Mouse (Mus musculus) brown adipose tissue, adult 24 weeks (tissue): ENCODE data around the gene Fam160a1. TPM values are rescaled to one million over a fixed set of nuclear protein-coding genes. Genes with fewer than 3 reads are reported as not detected.

Experiments used
- H3K27ac ChIP-seq: fragments of 200-500 bp; replicated peaks from 2 replicates; pipeline ENCODE4 v1.5.1; 2012; ENCODE audit warnings: low read depth, mild to moderate bottlenecking, low read length
- H3K4me1 ChIP-seq: fragments of 200-500 bp; 2 replicates; pipeline ENCODE4 v1.6.1; 2012; ENCODE audit warnings: low read length, mixed read lengths; ENCODE audit not compliant: control insufficient read depth, insufficient read depth, insufficient read length
- H3K4me3 ChIP-seq: fragments of 200-500 bp; 2 replicates; pipeline ENCODE4 v1.5.1; 2012; ENCODE audit warnings: low read depth, mild to moderate bottlenecking, low read length, moderate library complexity; ENCODE audit not compliant: insufficient read depth
- polyA plus RNA-seq: library from polyadenylated mRNA; stranded (reverse); fragments of >200 nt; gene quantifications from 2 replicates; pipeline ENCODE4 v1.2.4, GENCODE M21; 2012; ENCODE audit not compliant: missing spikeins, insufficient read depth, insufficient read length

The Fam160a1 gene
- polyA plus RNA-seq, 1 experiment = 2.5 TPM

GRCm38 (mm10) chr3:85746116-85746515 lies 71.0 kb downstream of the Fam160a1 start:
- Histone ChIP-seq H3K4me1 (no peaks in the 10 kb centered on the region), H3K27ac (no peak overlapping the region), H3K4me3 (no peak overlapping the region)

- no peak overlapping the region for H3K4me3 ChIP-seq
- H3K4me1 ChIP-seq = no peaks in the 10 kb centered on the region
- H3K27ac ChIP-seq = no peak overlapping the region
These were observed 75.3 kb downstream of the Fam160a1 start for GRCm38 (mm10) chr3:85741767-85742166.

- Histone ChIP-seq H3K4me3 (no peak overlapping the region), H3K4me1 (no peaks in the 10 kb centered on the region), H3K27ac (no peak overlapping the region)
These were observed 78.5 kb downstream of the Fam160a1 start for GRCm38 (mm10) chr3:85738591-85738990.

GRCm38 (mm10) chr3:85733939-85734729 lies 83.0 kb downstream of the Fam160a1 start:
- no peaks in the 10 kb centered on the region for H3K4me1 ChIP-seq
- H3K4me3 ChIP-seq = no peak overlapping the region
- no peak overlapping the region for H3K27ac ChIP-seq

GRCm38 (mm10) chr3:85727171-85727570 lies 89.9 kb downstream of the Fam160a1 start:
- Histone ChIP-seq H3K4me1 (no peaks in the 10 kb centered on the region), H3K4me3 (no peak overlapping the region), H3K27ac (no peak overlapping the region)

GRCm38 (mm10) chr3:85725971-85726370 lies 91.1 kb downstream of the Fam160a1 start:
- no peak overlapping the region for H3K27ac ChIP-seq
- H3K4me3 ChIP-seq = no peak overlapping the region
- H3K4me1 ChIP-seq = no peaks in the 10 kb centered on the region

GRCm38 (mm10) chr3:85725110-85725509 lies 92.0 kb downstream of the Fam160a1 start:
- no peaks in the 10 kb centered on the region for H3K4me1 ChIP-seq
- H3K27ac ChIP-seq = no peak overlapping the region
- no peak overlapping the region for H3K4me3 ChIP-seq

- H3K4me3 ChIP-seq = no peak overlapping the region
- H3K4me1 ChIP-seq = no peaks in the 10 kb centered on the region
- no peak overlapping the region for H3K27ac ChIP-seq
These were observed 94.5 kb downstream of the Fam160a1 start for GRCm38 (mm10) chr3:85722581-85722980.

GRCm38 (mm10) chr3:85715764-85716297 lies 101.3 kb downstream of the Fam160a1 start:
- no peak overlapping the region for H3K27ac ChIP-seq
- H3K4me1 ChIP-seq = no peaks in the 10 kb centered on the region

GRCm38 (mm10) chr3:85713936-85714709 lies 103.0 kb downstream of the Fam160a1 start:
- H3K27ac ChIP-seq = no peak overlapping the region
- no peaks in the 10 kb centered on the region for H3K4me1 ChIP-seq
- no peak overlapping the region for H3K4me3 ChIP-seq

More at GRCm38 (mm10) chr3:85715764-85716297, 101.3 kb downstream of the Fam160a1 start:
- H3K4me3 ChIP-seq = no peak overlapping the region

GRCm38 (mm10) chr3:85710695-85711094 lies 106.4 kb downstream of the Fam160a1 start:
- Histone ChIP-seq H3K27ac (no peak overlapping the region), H3K4me1 (no peaks in the 10 kb centered on the region), H3K4me3 (no peak overlapping the region)

- H3K27ac ChIP-seq = no peak overlapping the region
- no peak overlapping the region for H3K4me3 ChIP-seq
- H3K4me1 ChIP-seq = no peaks in the 10 kb centered on the region
These were observed 109.7 kb downstream of the Fam160a1 start for GRCm38 (mm10) chr3:85707421-85707820.

- Histone ChIP-seq H3K27ac (no peak overlapping the region), H3K4me3 (no peak overlapping the region), H3K4me1 (no peaks in the 10 kb centered on the region)
These were observed 113.8 kb downstream of the Fam160a1 start for GRCm38 (mm10) chr3:85703141-85703882.

- Histone ChIP-seq H3K4me1 (no peaks in the 10 kb centered on the region), H3K27ac (no peak overlapping the region), H3K4me3 (no peak overlapping the region)
These were observed 118.6 kb downstream of the Fam160a1 start for GRCm38 (mm10) chr3:85698496-85698895.

GRCm38 (mm10) chr3:85695056-85695455 lies 122.0 kb downstream of the Fam160a1 start:
- no peak overlapping the region for H3K4me3 ChIP-seq
- no peaks in the 10 kb centered on the region for H3K4me1 ChIP-seq

More at GRCm38 (mm10) chr3:85695056-85695455, 122.0 kb downstream of the Fam160a1 start:
- H3K27ac ChIP-seq = no peak overlapping the region
